ENCODE assay signal across 11 mouse cellular contexts in the genomic region with DNA sequence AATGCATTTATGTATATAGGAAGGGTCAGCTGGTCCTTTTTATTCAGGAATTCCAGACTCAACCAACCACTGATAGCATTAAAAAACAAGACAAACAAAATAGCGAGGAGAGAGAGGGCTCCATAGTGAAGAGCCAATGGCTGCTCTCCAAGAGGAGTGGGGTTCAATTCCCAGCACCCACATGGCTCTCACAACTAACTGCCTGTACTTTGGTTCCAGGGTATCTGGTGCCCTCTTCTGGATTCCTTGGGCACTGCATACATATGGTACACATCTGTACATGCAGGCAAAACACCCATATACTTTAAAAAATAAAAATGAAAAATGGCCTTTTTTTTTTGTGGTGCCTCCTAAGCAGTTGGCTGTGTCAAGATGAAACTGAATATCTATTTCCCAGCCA. TPM values are rescaled to one million over a fixed set of nuclear protein-coding genes. Genes with fewer than 3 reads are reported as not detected.
DNase-seq lines count a peak whose midpoint lies in the region; ATAC-seq lines count a peak whose summit lies in the region.
"Had no signal": no experiment of that assay in that cellular context is flagged by ENCODE, and none has a peak within 500 bp of the region (broad histone marks: within the 10 kb centered on the region; RNA-seq: fewer than 3 reads in every experiment).

No protein-coding gene starts in this region.

- 64% methylated on average over 1 of the region's 1 CpGs for WGBS in liver, embryonic 12.5 days (ENCODE audit: insufficient replicate concordance)

- no peak overlapping the region for H3K27ac ChIP-seq in liver, embryonic 12.5 days
- H3K27ac ChIP-seq: hindbrain, embryonic 14.5 days; neural tube, embryonic 12.5 days had no signal

- H3K9ac ChIP-seq in liver, embryonic 12.5 days, result no peak overlapping the region
- H3K9ac ChIP-seq: hindbrain, embryonic 14.5 days; neural tube, embryonic 12.5 days had no signal

- ATAC-seq in liver, embryonic 12.5 days, result no peak

- no peaks in the 10 kb centered on the region for H3K36me3 ChIP-seq in liver, embryonic 12.5 days
- H3K36me3 ChIP-seq: neural tube, embryonic 12.5 days had no signal

- no peaks in the 10 kb centered on the region for H3K4me1 ChIP-seq in liver, embryonic 12.5 days
- H3K4me1 ChIP-seq: neural tube, embryonic 12.5 days had no signal

- H3K4me2 ChIP-seq in liver, embryonic 12.5 days, result no peak overlapping the region
- H3K4me2 ChIP-seq: hindbrain, embryonic 14.5 days; neural tube, embryonic 12.5 days had no signal

- no peak overlapping the region for H3K4me3 ChIP-seq in liver, embryonic 12.5 days
- H3K4me3 ChIP-seq: neural tube, embryonic 12.5 days had no signal

- no peaks in the 10 kb centered on the region for H3K9me3 ChIP-seq in liver, embryonic 12.5 days (replicated peaks)
- H3K9me3 ChIP-seq: neural tube, embryonic 12.5 days had no signal

- DNase-seq in liver (peak; percentile 43), NIH3T3 (ENCODE audit: low read depth) (peak; percentile 39)
- peak; percentile 12 to 54 for DNase-seq in kidney, postnatal 36 days
- DNase-seq in thymus, postnatal 0 days (ENCODE audit: low spot score), result peak; percentile 45
- DNase-seq in urinary bladder, postnatal 10 days (ENCODE audit: low spot score), result no peak
- no peak for DNase-seq in right cerebral cortex, postnatal 10 days (ENCODE audit: low spot score in 2 of 2)
- no peak for DNase-seq in layer of hippocampus, adult 11-12 months (ENCODE audit: low spot score)
- DNase-seq: cerebellum, adult 11 months had no signal

- peaks cover 4% of the 10 kb centered on the region; the same call in 1 of the 2 replicates for H3K27me3 ChIP-seq in liver, embryonic 12.5 days (replicated peaks)
- H3K27me3 ChIP-seq: neural tube, embryonic 12.5 days had no signal

RNA-seq across cellular contexts. Expression of gene Brd7, which starts 28.8 kb away (rescaled TPM):
- 61.3 and 64.7 TPM in 2 replicates for polyA plus RNA-seq in liver, embryonic 12.5 days (2016; fragmentation: Nextera tagmentation; extraction: Ambion mirVana)
- 89.9 and 95.7 TPM in 2 replicates for polyA plus RNA-seq in thymus, postnatal 0 days (2015; fragmentation: Nextera tagmentation; extraction: Ambion mirVana)

Comparison
In these comparisons a context has a peak if more than half of its experiments do, and no peak if none do; other contexts are left out.
1. DNase-seq: peak in liver (single experiment), NIH3T3 (single experiment), kidney, postnatal 36 days (2 of 2) and thymus, postnatal 0 days (single experiment); none in urinary bladder, postnatal 10 days (single experiment), right cerebral cortex, postnatal 10 days (0 of 2) and layer of hippocampus, adult 11-12 months (single experiment).